Mouse (Mus musculus): Measurements from ENCODE around the gene Hist2h3c2. TPM values are rescaled to one million over a fixed set of nuclear protein-coding genes. Genes with fewer than 3 reads are reported as not detected.
"Not testable (repeated sequence)": the region's sequence is repeated elsewhere in the genome, so short reads cannot be mapped to it uniquely, and the experiment has no call there.

Gene Hist2h3c2
- total RNA-seq, 2 experiments from 2014 or later, result 7.1 to 11.4 TPM

DNA sequence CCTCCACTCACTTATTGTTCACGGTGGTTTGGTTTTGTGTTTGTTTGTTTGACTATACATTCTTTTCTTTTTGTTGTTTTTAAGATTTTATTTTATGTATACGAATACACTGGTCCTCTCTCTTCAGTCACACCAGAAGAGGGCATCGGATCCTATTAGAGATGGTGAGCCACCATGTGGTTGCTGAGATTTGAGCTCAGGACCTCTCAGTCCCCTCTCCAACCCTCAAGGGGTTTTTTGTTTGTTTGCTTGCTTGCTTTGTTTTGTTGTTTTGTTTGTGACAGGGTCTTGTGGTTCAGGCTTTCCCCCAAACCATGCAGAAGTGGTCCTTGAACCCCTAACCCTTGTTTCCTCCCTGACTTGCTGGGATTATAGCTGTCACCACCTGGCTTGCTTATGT lies 22.7 kb upstream of the Hist2h3c2 start:
- DNase-seq, result no peak

DNA sequence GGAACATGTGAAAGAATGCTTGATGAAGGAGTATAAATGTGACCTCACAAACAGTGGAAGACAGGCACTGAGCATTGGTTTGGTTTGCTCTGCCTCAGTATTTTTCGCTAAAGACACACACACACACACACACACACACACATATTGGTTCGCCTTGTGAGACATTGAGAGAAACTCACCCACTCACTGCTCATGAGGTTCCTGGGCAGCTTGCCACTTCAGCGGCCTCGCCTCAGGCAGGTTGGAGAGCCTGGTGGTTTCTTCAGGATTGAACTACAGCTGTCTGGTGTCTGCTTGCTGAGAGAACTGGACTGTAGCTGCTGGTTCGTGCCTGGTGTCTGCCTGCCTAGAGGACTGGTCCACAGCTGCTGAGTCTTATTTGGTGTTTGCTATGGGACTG lies 21.3 kb upstream of the Hist2h3c2 start:
- no peak for DNase-seq

DNA sequence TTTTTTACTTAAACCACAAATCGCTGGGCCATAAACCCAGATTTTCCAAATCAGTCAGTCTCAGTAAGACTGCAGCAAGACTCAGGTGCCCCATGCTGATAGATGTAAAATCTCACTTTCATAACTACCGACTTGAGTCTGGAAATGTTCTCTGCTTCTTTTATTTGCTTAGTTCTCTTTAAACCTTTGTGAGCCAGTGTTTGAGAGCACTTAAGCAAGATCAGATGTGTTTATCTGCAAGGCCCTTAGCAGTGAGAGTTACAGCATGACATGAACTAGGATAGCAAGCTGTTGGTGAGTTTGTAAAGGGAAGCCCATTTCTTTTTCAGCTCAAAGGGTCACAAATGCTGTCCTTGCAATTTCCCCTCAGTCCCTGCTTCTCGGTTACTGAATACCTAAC lies 18.3 kb upstream of the Hist2h3c2 start:
- DNase-seq, result no peak

DNA sequence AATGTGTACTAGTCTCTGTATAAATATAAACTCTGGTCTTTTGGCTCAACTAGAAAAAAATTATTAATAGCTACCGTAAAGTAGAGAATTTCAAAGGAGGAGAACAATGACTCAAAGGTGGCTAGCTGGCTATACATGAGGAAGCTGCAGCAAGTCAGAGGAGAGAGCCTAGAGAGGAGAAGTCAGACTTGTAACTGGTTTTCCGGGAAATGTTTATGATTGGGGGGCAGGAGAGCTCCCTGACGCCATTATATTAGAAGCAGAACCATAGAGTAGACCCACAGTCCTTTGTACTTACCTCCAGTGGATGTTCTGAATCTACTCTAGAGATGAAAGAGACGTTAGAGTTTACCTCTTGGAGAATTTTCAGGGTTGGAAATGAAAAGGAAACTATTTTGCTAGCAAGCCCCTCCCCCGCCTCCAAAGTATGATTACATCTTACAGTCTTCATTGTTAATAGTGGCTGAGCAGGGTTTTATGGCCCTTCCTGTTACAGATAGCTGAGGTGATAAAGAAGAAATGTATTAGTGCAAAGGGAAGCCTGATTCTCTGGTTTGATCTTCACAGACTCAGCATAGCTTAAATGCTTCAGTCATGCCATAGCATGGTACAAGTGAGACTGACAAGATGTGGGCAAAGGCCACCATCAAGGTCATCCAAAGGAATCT lies 17.1 kb upstream of the Hist2h3c2 start:
- no peak for DNase-seq

GRCm38 (mm10) chr3:96254683-96255355 lies 15.9 kb upstream of the Hist2h3c2 start:
- no peak for DNase-seq

GRCm38 (mm10) chr3:96251787-96252186 lies 12.9 kb upstream of the Hist2h3c2 start:
- no peak for DNase-seq

DNA sequence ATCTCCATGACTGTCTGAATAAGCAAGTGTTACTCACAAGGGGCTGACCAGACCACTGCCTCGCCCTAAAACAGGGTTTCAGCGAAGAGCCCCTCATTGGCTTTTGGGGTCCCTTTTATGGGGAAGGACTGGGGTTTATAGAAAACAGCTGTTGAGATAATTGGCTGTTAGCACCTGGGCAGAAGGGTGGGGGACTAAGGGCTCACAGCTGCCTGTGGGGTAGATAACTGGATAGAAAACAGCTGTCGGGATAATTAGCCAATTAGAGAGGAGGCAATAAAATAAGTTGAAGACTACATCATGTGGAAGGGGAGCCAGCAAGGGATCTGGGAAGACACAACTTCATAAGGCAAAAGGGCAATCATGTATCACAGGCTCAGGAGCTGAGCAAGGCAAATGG lies 12.0 kb upstream of the Hist2h3c2 start:
- DNase-seq, result no peak

DNA sequence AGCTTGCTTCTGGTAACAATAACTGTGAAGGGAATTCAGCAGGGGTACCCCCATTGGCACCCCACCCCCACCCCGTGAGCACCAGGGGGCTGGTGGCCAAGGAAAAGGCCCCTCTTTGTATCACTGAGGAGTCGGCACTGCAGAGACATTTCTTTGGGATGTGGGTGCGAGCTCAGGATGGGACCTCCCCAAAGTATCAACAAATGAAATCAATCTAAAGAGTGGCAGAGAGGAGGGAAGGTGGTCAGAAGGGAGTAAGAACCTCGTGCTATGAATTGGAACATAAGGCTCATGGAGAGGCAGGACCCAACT lies 10.1 kb upstream of the Hist2h3c2 start:
- no peak for DNase-seq

DNA sequence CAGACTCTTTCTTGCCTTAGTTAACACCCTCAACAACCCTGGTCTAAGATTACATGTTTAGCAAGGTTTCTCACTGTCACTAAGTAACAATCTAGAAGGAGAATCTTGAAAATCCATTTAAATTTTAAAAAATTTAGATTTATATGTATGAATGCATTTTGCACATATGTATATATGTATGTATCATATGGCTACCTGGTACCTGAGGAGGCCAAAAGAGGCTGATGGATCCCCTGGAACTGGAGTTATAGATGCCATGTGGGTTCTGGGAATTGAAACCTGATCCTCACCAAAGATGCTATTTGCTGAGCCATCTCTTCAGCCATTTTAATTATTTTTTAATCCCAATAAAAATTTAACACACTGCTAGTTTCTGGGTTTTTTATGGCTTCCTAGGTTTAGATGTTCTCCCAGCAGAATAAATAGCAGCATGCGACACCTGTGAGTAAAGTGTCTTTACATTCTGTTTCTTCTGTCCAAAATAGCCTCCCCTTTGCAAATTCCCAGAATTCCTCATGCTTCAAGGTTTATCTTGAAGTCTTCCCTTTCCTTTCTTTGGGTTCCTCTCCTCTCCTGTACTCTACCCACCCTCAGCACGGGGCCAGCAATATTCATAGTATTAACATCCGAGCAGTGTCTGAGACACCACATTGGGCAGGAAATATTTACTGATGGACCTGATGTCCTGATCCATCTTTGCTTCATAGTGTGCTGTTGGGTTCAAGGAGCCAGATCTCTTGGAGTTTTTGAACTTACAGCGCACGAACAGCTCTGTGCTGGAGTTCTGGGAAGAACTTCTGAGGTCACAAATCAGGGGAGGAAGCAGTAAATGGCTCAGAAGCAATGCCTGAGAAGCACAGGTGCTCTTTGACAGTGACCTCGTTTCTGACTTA lies 9.5 kb upstream of the Hist2h3c2 start:
- DNase-seq, result no peak

GRCm38 (mm10) chr3:96247356-96248140 lies 8.6 kb upstream of the Hist2h3c2 start:
- DNase-seq, result no peak

GRCm38 (mm10) chr3:96246427-96246856 lies 7.5 kb upstream of the Hist2h3c2 start, which contains the start of gene Hist2h3c1:
Gene Hist2h3c1 (plus strand): TSS chr3:96246685.
- peak; percentile 47 for DNase-seq

DNA sequence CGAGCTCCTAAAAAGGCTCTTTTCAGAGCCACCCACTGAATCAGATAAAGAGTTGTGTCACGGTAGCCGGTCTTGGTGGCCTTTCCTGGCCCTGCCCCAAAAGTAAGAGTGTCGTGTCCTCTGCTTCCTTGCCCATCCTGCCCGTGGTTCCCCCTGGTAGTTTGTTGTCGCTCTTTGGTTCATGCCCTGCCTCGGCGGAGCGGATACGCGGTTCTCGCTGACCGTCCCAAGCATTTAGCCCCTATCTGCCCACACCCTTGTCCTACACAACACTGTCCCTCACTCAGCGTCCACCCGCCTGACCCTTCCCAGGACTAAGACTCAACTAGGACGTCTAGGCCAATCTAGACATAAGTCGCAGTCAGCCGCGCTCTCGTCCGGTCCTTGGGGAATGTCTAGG lies 7.1 kb upstream of the Hist2h3c2 start:
- not testable (repeated sequence) for DNase-seq

DNA sequence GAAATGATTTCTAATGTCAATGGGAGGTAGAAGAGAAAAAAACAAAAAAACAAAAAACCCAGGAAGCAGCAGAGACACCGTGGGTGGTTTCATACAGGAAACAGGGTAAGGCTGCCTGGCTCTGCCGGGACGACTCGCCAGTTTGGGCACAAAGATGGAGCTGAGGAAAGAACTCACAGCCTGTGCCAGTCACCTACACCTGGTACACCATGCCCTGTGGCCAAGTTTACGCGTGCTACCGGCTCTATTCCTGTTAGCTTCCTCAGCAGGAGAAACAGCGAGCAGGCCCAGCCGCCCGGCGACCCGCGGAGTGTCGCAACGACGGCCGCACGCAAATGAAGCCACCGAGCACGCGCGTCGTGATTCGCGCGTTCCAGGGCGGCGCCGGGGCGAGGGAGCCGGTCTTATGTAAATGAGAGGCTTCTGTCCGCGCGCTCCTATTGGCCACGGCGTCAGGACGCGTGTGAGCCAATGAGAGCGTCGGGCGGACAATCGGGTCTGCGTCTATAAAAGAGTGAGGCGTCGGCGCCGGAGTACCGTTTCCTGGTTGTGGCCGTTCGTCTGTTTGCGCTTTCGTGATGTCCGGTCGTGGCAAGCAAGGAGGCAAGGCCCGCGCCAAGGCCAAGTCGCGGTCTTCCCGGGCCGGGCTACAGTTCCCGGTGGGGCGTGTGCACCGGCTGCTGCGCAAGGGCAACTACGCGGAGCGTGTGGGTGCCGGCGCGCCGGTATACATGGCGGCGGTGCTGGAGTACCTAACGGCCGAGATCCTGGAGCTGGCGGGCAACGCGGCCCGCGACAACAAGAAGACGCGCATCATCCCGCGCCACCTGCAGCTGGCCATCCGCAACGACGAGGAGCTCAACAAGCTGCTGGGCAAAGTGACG lies 6.3 kb upstream of the Hist2h3c2 start, which contains the start of gene Hist2h2aa1:
Gene Hist2h2aa1 (plus strand): TSS at position 495 of the 884 bp plus-strand sequence.
- peak; percentile 89 for DNase-seq

DNA sequence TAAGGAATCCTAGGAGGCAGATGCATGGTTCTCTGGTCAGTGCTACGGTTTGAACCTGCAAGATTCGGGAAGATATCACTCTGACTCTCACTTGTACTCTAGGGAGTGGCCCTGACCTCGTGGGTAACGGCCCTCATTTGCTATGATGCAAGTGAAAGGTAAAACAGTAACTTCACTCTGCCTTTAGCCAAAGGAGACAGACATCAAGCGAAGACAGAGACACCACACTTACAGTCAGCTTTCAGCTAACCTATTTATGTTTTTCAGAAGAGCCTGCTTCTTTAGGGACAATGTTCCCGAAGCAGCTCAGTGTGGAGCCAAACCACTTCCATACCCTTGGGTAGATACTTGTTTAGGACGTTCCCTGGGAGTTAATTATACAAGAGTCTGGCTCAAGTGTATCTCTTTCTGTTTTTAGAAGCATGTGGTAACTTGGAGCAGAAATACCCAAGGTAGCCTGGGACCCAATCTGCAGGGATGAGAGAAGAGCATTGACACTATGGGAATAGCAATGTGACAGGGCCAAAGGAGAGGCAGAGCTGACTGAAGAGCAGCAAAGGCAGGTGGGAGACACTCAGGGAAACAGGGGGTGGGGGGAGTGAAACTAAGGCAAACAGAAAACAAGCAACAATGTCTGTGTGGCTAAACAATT lies 5.1 kb upstream of the Hist2h3c2 start:
- DNase-seq, result no peak

GRCm38 (mm10) chr3:96240799-96241197 lies 1.9 kb upstream of the Hist2h3c2 start:
- no peak for DNase-seq

- peak; percentile 94 for DNase-seq
Observed at GRCm38 (mm10) chr3:96239949-96240798, 1.2 kb upstream of the Hist2h3c2 start, which contains the start of gene Hist2h2aa2. Gene Hist2h2aa2 (minus strand): TSS chr3:96240276.

DNA sequence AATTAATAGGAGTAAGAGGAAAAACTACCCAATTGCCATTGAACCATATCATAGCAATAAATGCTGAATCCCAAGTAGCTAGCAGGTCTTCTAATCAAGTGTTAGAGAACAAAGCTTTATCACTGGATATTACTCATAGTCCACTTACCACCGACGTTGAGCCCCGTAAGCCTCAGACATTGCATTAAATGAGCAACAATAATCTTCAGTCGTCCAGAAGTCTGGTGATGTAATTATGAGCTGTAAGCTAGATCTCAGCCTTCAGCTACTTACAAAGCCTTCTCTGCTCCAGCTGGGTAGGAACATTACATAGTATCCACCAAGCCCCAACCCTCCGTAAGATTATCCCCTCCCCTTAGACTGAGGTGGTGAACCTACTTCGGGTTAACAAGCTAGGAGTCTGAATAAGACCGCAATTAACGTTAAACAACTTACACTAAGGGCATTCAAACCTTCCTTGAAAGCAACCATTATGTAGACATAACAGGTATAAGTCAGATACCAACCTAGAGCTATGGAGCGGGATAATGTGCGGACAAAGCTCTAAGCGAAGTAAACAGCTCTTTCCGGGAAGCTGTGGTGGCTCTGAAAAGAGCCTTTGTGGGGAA lies 919 bp downstream of the Hist2h3c2 start:
- no peak for DNase-seq

- DNase-seq, result no peak
Observed at GRCm38 (mm10) chr3:96237335-96237903, 1.5 kb downstream of the Hist2h3c2 start.

Measured in gastrocnemius, postnatal 25 days (tissue).